Mouse (Mus musculus): ENCODE results near the gene Pcsk1. TPM values are rescaled to one million over a fixed set of nuclear protein-coding genes. Genes with fewer than 3 reads are reported as not detected.

Gene Pcsk1
- polyA plus RNA-seq, 1 experiment = 0.58 TPM

DNA sequence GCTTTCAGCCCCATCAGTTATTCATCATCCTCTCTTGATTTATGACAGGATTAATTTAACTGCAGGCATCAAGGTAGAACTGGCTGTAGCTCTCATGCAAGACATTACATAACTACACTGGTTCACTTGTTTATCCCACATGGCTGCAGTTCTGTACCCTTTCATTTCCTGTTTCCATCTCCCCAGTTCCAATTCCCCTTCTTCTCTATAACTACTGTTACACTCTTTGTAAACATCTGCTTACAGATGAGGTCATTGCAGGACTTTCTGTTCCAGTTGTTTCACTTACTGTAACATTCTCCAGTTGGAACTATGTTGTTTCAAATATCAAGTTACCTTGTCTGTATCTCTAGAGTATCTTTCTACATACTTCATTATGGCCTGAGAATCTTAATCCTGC is 46.2 kb downstream of the Pcsk1 start:
- TF ChIP-seq CTCF (IDR thresholded peaks at IDR 0.05; ENCODE audit: low read depth, low read length) (no peak), POLR2A (IDR thresholded peaks at IDR 0.05; ENCODE audit: borderline replicate concordance, low read depth, low read length) (no peak)
- no peak overlapping the region for H3K27ac ChIP-seq (ENCODE audit: insufficient read depth, low read depth, low read length)
- H3K4me1 ChIP-seq (ENCODE audit: control insufficient read depth, insufficient read depth, low read length) = peaks cover 4% of the 10 kb centered on the region; the same call in 1 of the 2 replicates
- no peak overlapping the region for H3K4me3 ChIP-seq (ENCODE audit: insufficient read depth, low read length)

DNA sequence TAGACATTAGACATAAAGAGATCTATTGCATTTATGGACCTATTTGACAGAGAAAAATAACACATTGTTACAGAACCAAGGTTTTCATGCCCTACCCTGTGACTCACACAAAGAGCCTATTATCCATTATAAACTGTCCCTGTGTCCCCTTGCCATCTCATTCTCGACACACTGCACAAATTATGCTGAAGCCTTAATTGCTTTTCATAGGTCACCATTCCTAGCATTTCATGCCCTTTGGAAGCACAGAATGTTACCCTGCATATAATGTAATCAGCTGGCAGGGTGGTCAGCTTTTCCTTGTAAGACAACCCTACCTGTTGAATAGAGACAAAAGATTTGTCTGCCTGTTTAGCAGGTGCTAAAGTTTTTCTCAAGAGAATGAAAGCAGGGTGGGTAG is 71.0 kb downstream of the Pcsk1 start:
- no peak for TF ChIP-seq POLR2A (IDR thresholded peaks at IDR 0.05; ENCODE audit: borderline replicate concordance, low read depth, low read length)
- TF ChIP-seq CTCF (IDR thresholded peaks at IDR 0.05; ENCODE audit: low read depth, low read length) = no peak
- H3K4me3 ChIP-seq (ENCODE audit: insufficient read depth, low read length) = no peak overlapping the region

DNA sequence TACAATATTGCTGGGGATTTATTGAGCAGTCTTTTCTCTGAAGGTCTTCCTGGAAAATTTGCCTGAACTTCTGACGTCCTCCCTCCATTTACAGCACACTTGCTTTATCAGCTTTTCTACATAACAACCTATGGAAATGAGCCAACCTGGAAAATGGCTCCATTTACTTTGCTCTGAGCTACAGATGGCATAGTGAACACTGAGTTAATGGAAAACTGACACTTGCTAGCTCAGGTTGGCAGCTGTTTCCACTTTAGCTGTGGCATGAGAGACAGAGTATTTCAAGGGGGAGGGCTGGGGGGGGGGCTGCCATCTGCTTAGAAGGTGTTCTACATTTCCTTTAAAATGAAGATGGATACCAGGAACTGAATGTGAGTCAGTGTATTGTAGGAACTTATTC is 73.8 kb downstream of the Pcsk1 start:
- Histone ChIP-seq H3K4me3 (ENCODE audit: insufficient read depth, low read length) (no peak overlapping the region), H3K4me1 (ENCODE audit: control insufficient read depth, insufficient read depth, low read length) (peaks cover 8% of the 10 kb centered on the region), H3K27ac (ENCODE audit: insufficient read depth, low read depth, low read length) (no peak overlapping the region)
- TF ChIP-seq POLR2A (IDR thresholded peaks at IDR 0.05; ENCODE audit: borderline replicate concordance, low read depth, low read length) (no peak), CTCF (IDR thresholded peaks at IDR 0.05; ENCODE audit: low read depth, low read length) (no peak)

More for the DNA sequence above, 71.0 kb downstream of the Pcsk1 start:
- H3K4me1 ChIP-seq (ENCODE audit: control insufficient read depth, insufficient read depth, low read length) = peaks cover 13% of the 10 kb centered on the region
- no peak overlapping the region for H3K27ac ChIP-seq (ENCODE audit: insufficient read depth, low read depth, low read length)

Data from bone marrow macrophage, adult 2 months (primary cell).